Mouse (Mus musculus): ENCODE results near the gene Slc22a2. TPM values are rescaled to one million over a fixed set of nuclear protein-coding genes. Genes with fewer than 3 reads are reported as not detected.

Slc22a2 gene
- total RNA-seq, 2 experiments from 2014 or later: 0.38 to 0.48 TPM

Other genes with a start within 250 kb of the Slc22a2 start
- not detected for gene Plg, start 205.5 kb upstream of the Slc22a2 start, total RNA-seq (2021)
- 1 to 10 TPM in 1 of 2 experiments, under 1 TPM in 1; 0.92 to 1.6 TPM for gene Slc22a3, start 76.4 kb upstream of the Slc22a2 start, total RNA-seq (2021)
- not detected for gene Slc22a1, start 91.7 kb downstream of the Slc22a2 start, total RNA-seq (2021)
- 10 to 100 TPM; 28.1 TPM for gene Igf2r, start 185.5 kb downstream of the Slc22a2 start, total RNA-seq (2021)

Measured in layer of hippocampus, postnatal 14 days (tissue).